Mouse (Mus musculus): ENCODE data around the gene Apex1.
A peak's percentile ranks its signal among the peaks of the same experiment; 100 is the strongest.
"Not testable (repeated sequence)": the region's sequence is repeated elsewhere in the genome, so short reads cannot be mapped to it uniquely, and the experiment has no call there.

The Apex1 gene

GRCm38 (mm10) chr14:50924281-50925064 lies at the start of gene Apex1, which contains the start of gene Osgep:
Apex1 (plus strand) TSS chr14:50924968.
Osgep (minus strand) TSS chr14:50924893.
- DNase-seq (ENCODE audit: extremely low read depth, low read depth): peak; percentile 92

GRCm38 (mm10) chr14:50875175-50875574 lies 49.6 kb upstream of the Apex1 start:
- no peak for DNase-seq (ENCODE audit: extremely low read depth, low read depth)

GRCm38 (mm10) chr14:50875591-50876230 lies 49.1 kb upstream of the Apex1 start:
- DNase-seq (ENCODE audit: extremely low read depth, low read depth): no peak

- no peak for DNase-seq (ENCODE audit: extremely low read depth, low read depth)
These were observed 48.4 kb upstream of the Apex1 start for GRCm38 (mm10) chr14:50876236-50876950.

GRCm38 (mm10) chr14:50891621-50892020 lies 33.1 kb upstream of the Apex1 start:
- no peak for DNase-seq (ENCODE audit: extremely low read depth, low read depth)

- DNase-seq (ENCODE audit: extremely low read depth, low read depth): no peak
These were observed 32.7 kb upstream of the Apex1 start for GRCm38 (mm10) chr14:50892091-50892490.

- no peak for DNase-seq (ENCODE audit: extremely low read depth, low read depth)
These were observed 32.0 kb upstream of the Apex1 start for GRCm38 (mm10) chr14:50892541-50893459.

- DNase-seq (ENCODE audit: extremely low read depth, low read depth): no peak
These were observed 29.4 kb upstream of the Apex1 start for GRCm38 (mm10) chr14:50895407-50895806.

- DNase-seq (ENCODE audit: extremely low read depth, low read depth): no peak
These were observed 28.6 kb upstream of the Apex1 start for GRCm38 (mm10) chr14:50895985-50896746.

GRCm38 (mm10) chr14:50896747-50897373 lies 27.9 kb upstream of the Apex1 start:
- no peak for DNase-seq (ENCODE audit: extremely low read depth, low read depth)

- DNase-seq (ENCODE audit: extremely low read depth, low read depth): no peak
These were observed 27.4 kb upstream of the Apex1 start, which contains the start of gene Klhl33 for GRCm38 (mm10) chr14:50897374-50897765. Klhl33 (minus strand) TSS chr14:50897507.

GRCm38 (mm10) chr14:50897992-50898391 lies 26.8 kb upstream of the Apex1 start:
- DNase-seq (ENCODE audit: extremely low read depth, low read depth): peak; percentile 6

- DNase-seq (ENCODE audit: extremely low read depth, low read depth): no peak
These were observed 20.6 kb upstream of the Apex1 start for GRCm38 (mm10) chr14:50903973-50904827.

- no peak for DNase-seq (ENCODE audit: extremely low read depth, low read depth)
These were observed 20.0 kb upstream of the Apex1 start for GRCm38 (mm10) chr14:50904828-50905129.

- DNase-seq (ENCODE audit: extremely low read depth, low read depth): not testable (repeated sequence)
These were observed 19.4 kb upstream of the Apex1 start for GRCm38 (mm10) chr14:50905327-50905726.

- DNase-seq (ENCODE audit: extremely low read depth, low read depth): no peak
These were observed 16.6 kb upstream of the Apex1 start for GRCm38 (mm10) chr14:50908126-50908525.

- DNase-seq (ENCODE audit: extremely low read depth, low read depth): no peak
These were observed 13.4 kb upstream of the Apex1 start for GRCm38 (mm10) chr14:50911356-50911755.

- peak; percentile 25 for DNase-seq (ENCODE audit: extremely low read depth, low read depth)
These were observed 1.3 kb upstream of the Apex1 start for GRCm38 (mm10) chr14:50923437-50923836.
